Mouse (Mus musculus) ES-E14 (cell line): ENCODE data around the gene Ccdc12.

ENCODE experiments used
- CHD2 ChIP-seq: IDR thresholded peaks from 2 replicates; pipeline ENCODE4 v1.6.1; 2014; ENCODE audit warnings: mild to moderate bottlenecking, low read depth, low read length, inconsistent platforms
- HCFC1 ChIP-seq: IDR thresholded peaks from 2 replicates; pipeline ENCODE4 v1.6.1; 2012; ENCODE audit warnings: low read length, inconsistent platforms, borderline replicate concordance; ENCODE audit not compliant: insufficient read depth
- MAFK ChIP-seq: IDR thresholded peaks from 2 replicates; pipeline ENCODE4 v1.6.1; 2014; ENCODE audit warnings: mild to moderate bottlenecking, low read depth, low read length, inconsistent platforms; ENCODE audit not compliant: insufficient read depth
- ZC3H11A ChIP-seq: IDR thresholded peaks from 2 replicates; pipeline ENCODE4 v1.6.1; 2012; ENCODE audit warnings: low read depth, mild to moderate bottlenecking, inconsistent platforms, low read length, borderline replicate concordance
- ZNF384 ChIP-seq: IDR thresholded peaks from 2 replicates; pipeline ENCODE4 v1.6.1; 2012; ENCODE audit warnings: low read depth, low read length, inconsistent platforms

- TF ChIP-seq ZNF384 (no peak), MAFK (no peak), HCFC1 (peak; percentile 34; the same call in 1 of the 2 replicates), ZC3H11A (no peak), CHD2 (no peak)
Observed at GRCm38 (mm10) chr9:110653655-110654461, 2.4 kb upstream of the Ccdc12 start, which contains the start of gene Nbeal2.
